Mouse (Mus musculus) C2C12 (cell line): ENCODE data around the gene Serpine3.

Source experiments
- CEBPB ChIP-seq: IDR thresholded peaks from one replicate; pipeline ENCODE4 v1.6.1; 2011; ENCODE audit warnings: low read depth, mild to moderate bottlenecking, control low read depth, moderate library complexity
- CTCF ChIP-seq: IDR thresholded peaks from one replicate; pipeline ENCODE4 v1.5.1; 2011; ENCODE audit not compliant: control insufficient read depth, insufficient read depth, insufficient read length
- FOSL1 ChIP-seq: IDR thresholded peaks from one replicate; pipeline ENCODE4 v1.8.0; 2011; ENCODE audit warnings: mild to moderate bottlenecking, low read length; ENCODE audit not compliant: poor library complexity, insufficient read depth, severe bottlenecking
- MAX ChIP-seq: IDR thresholded peaks from one replicate; pipeline ENCODE4 v1.6.1; 2011; ENCODE audit warnings: mild to moderate bottlenecking, control low read depth
- MYOD1 ChIP-seq: IDR thresholded peaks from one replicate; pipeline ENCODE4 v1.6.1; 2011; ENCODE audit warnings: low read depth; ENCODE audit not compliant: control insufficient read depth, insufficient read length
- MYOG ChIP-seq: IDR thresholded peaks from one replicate; pipeline ENCODE4 v1.6.1; 2011; ENCODE audit not compliant: control insufficient read depth, insufficient read length; ENCODE audit errors: extremely low read depth
- USF1 ChIP-seq: IDR thresholded peaks from one replicate; pipeline ENCODE4 v1.6.1; 2011; ENCODE audit warnings: low read depth, mild to moderate bottlenecking, control low read depth, moderate library complexity

- TF ChIP-seq MAX (no peak), CTCF (no peak), USF1 (no peak), MYOG (no peak), MYOD1 (no peak), CEBPB (no peak), FOSL1 (no peak)
These were observed 61.1 kb downstream of the Serpine3 start for GRCm38 (mm10) chr14:62724560-62724959.
